Mouse (Mus musculus): Measurements from ENCODE around the gene Kcnj8.

- TF ChIP-seq HCFC1 (IDR thresholded peaks at IDR 0.05; ENCODE audit: borderline replicate concordance, insufficient read depth, low read length): no peak
- TF ChIP-seq CHD2 (IDR thresholded peaks at IDR 0.05; ENCODE audit: low read depth, low read length): no peak
Measured at GRCm38 (mm10) chr6:142519110-142519509, 52.3 kb downstream of the Kcnj8 start.

Measured in ES-E14 (cell line).